ENCODE assay signal across 10 mouse cellular contexts in genomic region chr8:121620801-121621516, GRCm38 (mm10). TPM values are rescaled to one million over a fixed set of nuclear protein-coding genes. Genes with fewer than 3 reads are reported as not detected.
DNase-seq lines count a peak whose midpoint lies in the region; ATAC-seq and TF ChIP-seq lines count a peak whose summit lies in the region.
"Had no signal": no experiment of that assay in that cellular context is flagged by ENCODE, and none has a peak within 500 bp of the region (broad histone marks: within the 10 kb centered on the region; RNA-seq: fewer than 3 reads in every experiment).

No protein-coding gene starts in this region.

- no peaks in the 10 kb centered on the region for H3K9me3 ChIP-seq in liver, embryonic 15.5 days (replicated peaks)
- no peaks in the 10 kb centered on the region for H3K9me3 ChIP-seq in hindbrain, embryonic 13.5 days
- H3K9me3 ChIP-seq: embryonic facial prominence, embryonic 12.5 days had no signal

- no peak overlapping the region for H3K27ac ChIP-seq in liver, embryonic 15.5 days (replicated peaks)
- H3K27ac ChIP-seq in kidney, adult 2 months (ENCODE audit: insufficient read depth, low read depth, low read length) = peak overlapping the region; percentile 15
- H3K27ac ChIP-seq in hindbrain, embryonic 13.5 days = no peak overlapping the region
- H3K27ac ChIP-seq: embryonic facial prominence, embryonic 12.5 days had no signal

- 0 out of 2 replicates have a peak, but pooled peaks cover 7% of the 10 kb centered on the region for H3K4me1 ChIP-seq in liver, embryonic 15.5 days (replicated peaks)
- H3K4me1 ChIP-seq in kidney, adult 2 months (ENCODE audit: control insufficient read depth, insufficient read depth, low read length) = peaks cover 26% of the 10 kb centered on the region
- H3K4me1 ChIP-seq in hindbrain, embryonic 13.5 days (replicated peaks) = peaks cover 73% of the 10 kb centered on the region

- H3K9ac ChIP-seq in liver, embryonic 15.5 days = no peak overlapping the region
- H3K9ac ChIP-seq in hindbrain, embryonic 13.5 days = no peak overlapping the region
- H3K9ac ChIP-seq: embryonic facial prominence, embryonic 12.5 days had no signal

- H3K4me2 ChIP-seq in liver, embryonic 15.5 days = no peak overlapping the region
- H3K4me2 ChIP-seq in hindbrain, embryonic 13.5 days = no peak overlapping the region
- H3K4me2 ChIP-seq: embryonic facial prominence, embryonic 12.5 days had no signal

- no peaks in the 10 kb centered on the region for H3K36me3 ChIP-seq in liver, embryonic 15.5 days (replicated peaks)
- no peaks in the 10 kb centered on the region for H3K36me3 ChIP-seq in kidney, adult 2 months (ENCODE audit: control insufficient read depth, insufficient read depth, low read length)
- peaks cover 30% of the 10 kb centered on the region for H3K36me3 ChIP-seq in hindbrain, embryonic 13.5 days

- no peaks in the 10 kb centered on the region for H3K27me3 ChIP-seq in liver, embryonic 15.5 days
- H3K27me3 ChIP-seq in kidney, adult 2 months (replicated peaks; ENCODE audit: control insufficient read depth, insufficient read depth, low read length) = no peaks in the 10 kb centered on the region
- H3K27me3 ChIP-seq in hindbrain, embryonic 13.5 days = no peaks in the 10 kb centered on the region
- H3K27me3 ChIP-seq: embryonic facial prominence, embryonic 12.5 days had no signal

- TF ChIP-seq CTCF in kidney, adult 2 months (conservative IDR thresholded peaks at IDR 0.05; ENCODE audit: insufficient read depth, insufficient read length, low read depth, low read length) = no peak

- H3K4me3 ChIP-seq in liver, embryonic 15.5 days (replicated peaks) = no peak overlapping the region
- no peak overlapping the region for H3K4me3 ChIP-seq in kidney, adult 2 months (ENCODE audit: insufficient read depth, low read depth, low read length)
- H3K4me3 ChIP-seq in hindbrain, embryonic 13.5 days = no peak overlapping the region
- H3K4me3 ChIP-seq: embryonic facial prominence, embryonic 12.5 days had no signal

- 61% methylated on average over 12 of the region's 12 CpGs for WGBS in liver, embryonic 15.5 days (ENCODE audit: insufficient replicate concordance)
- WGBS in kidney, adult 2 months = 51% methylated on average over 12 of the region's 12 CpGs
- 90% methylated on average over 12 of the region's 12 CpGs for WGBS in hindbrain, embryonic 13.5 days

- ATAC-seq in liver, embryonic 15.5 days (ENCODE audit: insufficient read depth) = peak; percentile 29
- ATAC-seq in hindbrain, embryonic 13.5 days (ENCODE audit: low FRiP score) = no peak
- ATAC-seq: midbrain, embryonic 16.5 days had no signal

- peak; percentile 45 for DNase-seq in adrenal gland, adult 2 months
- DNase-seq in adrenal gland, postnatal 4 days (ENCODE audit: low spot score in 2 of 2) = no peak
- DNase-seq in liver = no peak
- DNase-seq in kidney, adult 2 months = peak; percentile 88
- DNase-seq in lung, postnatal 25 days (ENCODE audit: low spot score) = peak; percentile 61
- no peak for DNase-seq in Muller cell, postnatal 12 days (ENCODE audit: inconsistent ontology term)

- TF ChIP-seq POLR2A in kidney, adult 2 months (IDR thresholded peaks at IDR 0.05; ENCODE audit: low read depth, low read length) = no peak

RNA-seq across cellular contexts. Expression of gene Map1lc3b, which starts 30.8 kb away (rescaled TPM):
- total RNA-seq in adrenal gland, adult 2 months (2021) = 100 to 1,000 TPM; 169 to 183 TPM
- 92.0 and 145 TPM in 2 replicates for polyA plus RNA-seq in adrenal gland, adult 2 months (2012; rRNA removed)
- total RNA-seq in adrenal gland, postnatal 4 days (2021) = 100 to 1,000 TPM; 131 to 133 TPM
- 136 and 139 TPM in 2 replicates for polyA plus RNA-seq in liver, embryonic 15.5 days (2015; fragmentation: Nextera tagmentation; extraction: Ambion mirVana)
- 130 and 155 TPM in 2 replicates for polyA plus RNA-seq in kidney, adult 2 months (2012; rRNA removed)
- 372 and 374 TPM in 2 replicates for polyA plus RNA-seq in hindbrain, embryonic 13.5 days (2015; fragmentation: Nextera tagmentation; extraction: Ambion mirVana)

RNA-seq across cellular contexts. Expression of gene Zcchc14, which starts 31.7 kb away (rescaled TPM):
- total RNA-seq in adrenal gland, adult 2 months (2021) = 10 to 100 TPM; 32.9 to 44.8 TPM
- 41.2 and 44.0 TPM in 2 replicates for polyA plus RNA-seq in adrenal gland, adult 2 months (2012; rRNA removed)
- 10 to 100 TPM; 60.9 to 65.2 TPM for total RNA-seq in adrenal gland, postnatal 4 days (2021)
- 0.89 and 1.6 TPM in 2 replicates for polyA plus RNA-seq in liver, embryonic 15.5 days (2015; fragmentation: Nextera tagmentation; extraction: Ambion mirVana)
- 31.4 and 37.0 TPM in 2 replicates for polyA plus RNA-seq in kidney, adult 2 months (2012; rRNA removed)
- 27.5 and 28.3 TPM in 2 replicates for polyA plus RNA-seq in hindbrain, embryonic 13.5 days (2015; fragmentation: Nextera tagmentation; extraction: Ambion mirVana)

RNA-seq across cellular contexts. Expression of gene Fbxo31, which starts 42.4 kb away (rescaled TPM):
- 10 to 100 TPM; 35.1 to 40.0 TPM for total RNA-seq in adrenal gland, adult 2 months (2021)
- polyA plus RNA-seq in adrenal gland, adult 2 months (2012; rRNA removed) = 61.4 and 73.9 TPM in 2 replicates
- total RNA-seq in adrenal gland, postnatal 4 days (2021) = 10 to 100 TPM; 25.5 to 30.5 TPM
- 8.5 and 9.1 TPM in 2 replicates for polyA plus RNA-seq in liver, embryonic 15.5 days (2015; fragmentation: Nextera tagmentation; extraction: Ambion mirVana)
- 16.2 and 16.4 TPM in 2 replicates for polyA plus RNA-seq in kidney, adult 2 months (2012; rRNA removed)
- 24.4 and 26.8 TPM in 2 replicates for polyA plus RNA-seq in hindbrain, embryonic 13.5 days (2015; fragmentation: Nextera tagmentation; extraction: Ambion mirVana)

Comparison
In these comparisons a context has a peak if more than half of its experiments do, and no peak if none do; other contexts are left out.
1. DNase-seq: peak in adrenal gland, adult 2 months (single experiment), kidney, adult 2 months (single experiment) and lung, postnatal 25 days (single experiment); none in adrenal gland, postnatal 4 days (0 of 2), liver (single experiment) and Muller cell, postnatal 12 days (single experiment).
2. RNA of gene Zcchc14, which starts 31.7 kb away (polyA plus RNA-seq): 41.2 to 44.0 TPM in adrenal gland, adult 2 months, 31.4 to 37.0 TPM in kidney, adult 2 months and 27.5 to 28.3 TPM in hindbrain, embryonic 13.5 days; 0.89 to 1.6 TPM in liver, embryonic 15.5 days; every median in the first group is over 10 times any median in the second.